Mouse (Mus musculus) testis, adult 2 months (tissue): ENCODE results near the gene Snd1.

Experiments used
- CTCF ChIP-seq: fragments of 200-500 bp; IDR thresholded peaks from 2 replicates; pipeline ENCODE4 v1.5.1; 2012; ENCODE audit warnings: low read depth, mild to moderate bottlenecking, inconsistent platforms, low read length, moderate library complexity; ENCODE audit not compliant: control insufficient read depth, insufficient read depth, insufficient replicate concordance
- POLR2A ChIP-seq: fragments of 200-500 bp; IDR thresholded peaks from 2 replicates; pipeline ENCODE4 v1.6.1; 2012; ENCODE audit warnings: low read depth, mild to moderate bottlenecking, inconsistent platforms, low read length, moderate library complexity; ENCODE audit not compliant: control insufficient read depth

- TF ChIP-seq CTCF: no peak
- no peak for TF ChIP-seq POLR2A
These were observed 235.1 kb downstream of the Snd1 start for GRCm38 (mm10) chr6:28710035-28710434.
